Mouse (Mus musculus) brain, embryonic 14.5 days (tissue): ENCODE results near the gene Tulp3. TPM values are rescaled to one million over a fixed set of nuclear protein-coding genes. Genes with fewer than 3 reads are reported as not detected.
A peak's percentile ranks its signal among the peaks of the same experiment; 100 is the strongest.
"Not testable (repeated sequence)": the region's sequence is repeated elsewhere in the genome, so short reads cannot be mapped to it uniquely, and the experiment has no call there.

Experiments
- DNase-seq: peaks from one replicate; pipeline ENCODE4 v3.0.0-alpha.2; 2011; ENCODE audit warnings: low read depth
- CTCF ChIP-seq: fragments of 200-500 bp; IDR thresholded peaks from 2 replicates; pipeline ENCODE4 v1.5.1; 2012; ENCODE audit warnings: inconsistent platforms, mild to moderate bottlenecking, moderate library complexity, borderline replicate concordance; ENCODE audit not compliant: insufficient read depth, insufficient read length; ENCODE audit errors: extremely low read depth
- POLR2A ChIP-seq: fragments of 200-500 bp; IDR thresholded peaks from 2 replicates; pipeline ENCODE4 v1.6.1; 2012; ENCODE audit warnings: mild to moderate bottlenecking, inconsistent platforms, borderline replicate concordance; ENCODE audit not compliant: poor library complexity, insufficient read depth, insufficient read length, severe bottlenecking; ENCODE audit errors: extremely low read depth
- polyA plus RNA-seq: library from polyadenylated mRNA; depleted of rRNA; stranded (reverse); fragments of >200 nt; gene quantifications from 2 replicates; pipeline ENCODE4 v1.2.3, GENCODE M21; 2012

The Tulp3 gene
- polyA plus RNA-seq, 1 experiment, result 39.0 TPM

GRCm38 (mm10) chr6:128354140-128354539, 1.5 kb downstream of the Tulp3 start:
- no peak for TF ChIP-seq CTCF
- no peak for TF ChIP-seq POLR2A
- DNase-seq, result no peak

DNA sequence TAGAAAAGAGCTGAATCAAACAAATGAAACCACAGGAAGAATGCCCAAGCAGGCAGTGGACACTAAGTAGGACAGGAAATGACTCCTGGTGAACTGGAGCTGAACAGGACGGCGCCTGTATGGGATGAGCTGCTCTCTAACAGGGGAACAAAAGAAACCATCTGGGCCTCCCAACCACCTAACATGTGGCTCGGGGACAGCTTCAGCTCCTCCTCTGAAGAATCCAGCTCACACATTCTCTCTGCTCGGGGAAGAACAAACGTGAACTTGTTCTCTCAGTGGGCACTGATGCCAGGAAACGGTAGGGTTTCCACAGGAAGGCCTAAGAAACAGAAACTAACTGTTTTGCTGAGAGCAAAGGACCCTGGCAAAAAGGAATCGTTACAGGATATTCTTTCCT, 5.9 kb downstream of the Tulp3 start:
- peak; percentile 62 for DNase-seq

DNA sequence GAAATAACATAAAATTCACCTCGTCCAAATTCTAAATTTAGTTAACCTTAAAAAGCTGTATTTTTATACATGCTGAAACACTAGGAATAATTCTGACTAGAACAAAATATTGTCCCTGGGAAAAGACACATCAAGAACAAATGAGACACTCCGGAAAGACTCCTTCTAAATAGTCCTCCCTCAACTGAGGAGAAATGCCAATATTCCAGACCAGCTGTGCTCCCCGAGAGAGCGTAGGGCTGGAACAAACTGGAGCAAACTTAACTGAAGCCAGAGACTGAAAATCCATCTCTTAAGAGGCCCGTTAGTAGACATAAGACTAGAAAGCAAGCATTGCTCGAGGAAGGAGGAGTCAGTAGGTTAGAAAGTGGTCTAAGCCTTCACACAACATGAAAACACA, 8.9 kb downstream of the Tulp3 start:
- TF ChIP-seq POLR2A (no peak), CTCF (no peak)
- DNase-seq, result no peak

More for the DNA sequence above, 5.9 kb downstream of the Tulp3 start:
- no peak for TF ChIP-seq CTCF
- no peak for TF ChIP-seq POLR2A

DNA sequence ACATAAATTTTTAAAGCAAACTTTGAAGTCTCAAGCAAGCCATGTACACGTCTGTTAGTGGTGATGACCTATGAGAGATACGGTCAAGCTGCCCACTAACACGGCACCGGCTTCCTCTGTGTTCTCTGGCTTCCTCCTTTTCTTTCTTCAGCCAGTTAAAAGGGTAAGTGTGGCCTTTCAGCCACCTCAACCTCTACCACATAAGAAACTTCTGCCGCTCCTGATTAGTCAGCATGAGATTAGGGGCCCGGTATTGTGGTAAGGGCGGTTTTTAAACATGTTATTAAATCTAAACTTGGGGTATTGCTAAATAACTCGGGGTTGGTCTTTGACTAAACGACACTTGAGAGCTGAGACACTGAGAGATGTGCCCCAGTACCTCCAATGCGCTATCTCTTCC, 10.0 kb downstream of the Tulp3 start:
- TF ChIP-seq POLR2A (no peak), CTCF (no peak)
- DNase-seq, result no peak

GRCm38 (mm10) chr6:128341956-128342723, 13.5 kb downstream of the Tulp3 start:
- TF ChIP-seq CTCF, result no peak
- TF ChIP-seq POLR2A, result no peak
- no peak for DNase-seq

- peak; percentile 40 for DNase-seq
- TF ChIP-seq CTCF (no peak), POLR2A (no peak)
These were observed 16.8 kb downstream of the Tulp3 start for GRCm38 (mm10) chr6:128338876-128339275.

DNA sequence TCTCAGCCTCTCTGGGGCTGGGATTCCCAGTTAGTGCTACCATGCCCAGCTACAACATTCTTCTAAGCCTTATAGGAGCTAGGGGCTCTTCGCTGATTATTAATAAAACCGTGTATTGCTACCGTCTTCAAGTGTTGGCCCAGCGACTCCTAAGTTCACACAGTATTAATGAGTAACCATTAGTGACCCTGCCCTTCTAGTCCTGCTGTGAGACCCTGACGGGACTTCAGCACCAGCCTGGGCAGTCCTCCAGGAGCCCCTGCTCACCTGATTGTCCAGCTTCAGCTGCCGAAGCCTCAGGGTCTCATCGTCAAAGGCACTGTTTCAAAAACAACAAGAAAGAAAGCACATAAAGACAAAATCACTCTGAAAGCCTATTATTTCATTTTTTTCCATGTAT, 18.2 kb downstream of the Tulp3 start:
- DNase-seq, result no peak
- TF ChIP-seq POLR2A, result no peak
- TF ChIP-seq CTCF, result no peak

DNA sequence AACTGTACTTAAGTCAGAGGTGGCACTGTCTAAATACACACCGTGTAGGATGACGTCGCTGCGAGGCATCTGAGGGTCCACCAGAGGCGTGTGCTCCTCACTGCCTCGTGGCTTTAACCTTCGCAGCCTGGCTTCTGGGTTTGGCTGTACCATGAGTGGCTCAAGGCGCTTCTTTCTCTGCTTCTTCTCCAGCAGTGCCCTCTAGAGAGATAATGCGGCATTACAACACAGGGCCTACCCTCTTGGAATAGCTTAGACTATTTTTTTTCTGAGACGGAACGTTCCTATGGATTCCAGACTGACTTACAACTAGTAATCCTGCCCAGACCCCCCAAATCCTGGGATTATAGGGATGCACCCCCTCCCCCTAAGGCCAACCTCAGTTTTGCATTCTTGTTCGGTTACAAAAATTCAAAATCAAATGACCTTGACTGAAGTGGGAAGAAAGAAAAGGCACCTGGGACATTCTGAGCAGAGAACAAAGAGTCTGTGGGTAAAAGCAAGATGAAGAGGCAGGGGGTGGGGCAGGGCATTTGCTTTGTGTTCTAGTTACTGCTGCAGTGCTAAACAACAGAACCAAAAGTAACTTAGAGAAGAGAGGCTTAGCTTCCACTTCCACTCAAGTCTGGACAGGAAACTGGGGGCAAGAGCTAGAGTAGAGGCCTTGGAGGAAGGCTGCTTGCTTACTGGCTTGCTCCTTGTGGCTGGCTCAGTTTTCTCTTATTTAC, 21.1 kb downstream of the Tulp3 start:
- TF ChIP-seq POLR2A, result no peak
- peak; percentile 66; the same call in 1 of the 2 replicates for TF ChIP-seq CTCF
- DNase-seq, result peak; percentile 88

DNA sequence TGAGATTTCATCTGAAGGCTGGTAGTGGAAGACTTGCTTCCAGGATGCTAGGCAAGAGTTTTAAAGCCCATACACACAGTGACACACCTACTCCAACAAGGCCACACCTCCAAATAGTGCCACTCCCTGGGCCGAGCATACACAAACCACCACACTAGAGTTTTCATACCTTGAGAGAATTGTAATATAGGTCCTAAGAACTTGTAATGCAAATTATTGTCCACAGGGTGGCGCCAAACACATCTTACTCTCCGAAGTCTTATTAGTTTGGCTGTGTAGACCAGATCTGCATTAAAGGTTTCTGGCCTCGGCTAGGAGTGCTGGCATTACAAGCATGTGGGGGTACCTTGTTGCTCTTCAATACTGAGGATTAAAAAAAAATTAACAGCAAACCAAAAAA, 37.3 kb downstream of the Tulp3 start:
- peak; percentile 62 for TF ChIP-seq CTCF
- TF ChIP-seq POLR2A, result no peak
- DNase-seq, result peak; percentile 89

DNA sequence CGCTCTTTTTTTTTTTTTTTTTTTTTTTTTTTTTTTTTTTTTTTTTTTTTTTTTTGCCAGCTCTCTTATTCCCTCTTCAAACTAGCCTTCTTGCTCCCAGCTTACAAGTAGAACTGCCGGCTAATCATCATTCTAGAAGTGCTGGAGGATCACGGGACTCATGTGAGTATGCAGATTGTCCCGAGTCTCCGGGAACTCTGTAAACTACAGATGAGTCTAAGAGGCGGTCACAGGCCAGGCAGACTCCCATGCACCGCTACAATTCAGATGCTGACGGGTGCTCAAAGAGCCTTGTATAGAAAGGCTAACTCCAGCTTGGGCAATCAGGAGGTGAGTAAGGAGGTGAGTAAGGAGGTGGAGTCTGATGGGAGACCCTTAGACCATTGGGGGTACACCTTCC, 40.1 kb downstream of the Tulp3 start:
- TF ChIP-seq CTCF (no peak), POLR2A (no peak)
- DNase-seq, result no peak

DNA sequence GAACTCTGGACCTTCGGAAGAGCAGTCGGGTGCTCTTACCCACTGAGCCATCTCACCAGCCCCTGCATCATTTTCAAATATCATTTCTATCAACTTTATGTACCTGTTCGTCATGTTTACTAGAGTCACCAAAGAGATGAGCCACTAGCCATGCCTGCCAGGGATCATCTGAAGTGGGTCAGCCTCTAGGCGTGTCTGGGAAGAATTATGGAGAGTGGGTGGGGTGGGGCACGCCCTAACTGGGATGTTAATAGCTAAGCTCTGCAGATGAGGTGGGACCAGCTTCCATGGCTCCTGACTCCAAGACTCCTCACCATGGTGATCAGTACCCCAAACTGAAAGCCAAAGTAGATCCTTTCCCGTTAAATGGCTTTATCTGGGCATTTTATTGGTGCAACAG, 40.9 kb downstream of the Tulp3 start:
- TF ChIP-seq CTCF, result no peak
- no peak for TF ChIP-seq POLR2A
- no peak for DNase-seq

DNA sequence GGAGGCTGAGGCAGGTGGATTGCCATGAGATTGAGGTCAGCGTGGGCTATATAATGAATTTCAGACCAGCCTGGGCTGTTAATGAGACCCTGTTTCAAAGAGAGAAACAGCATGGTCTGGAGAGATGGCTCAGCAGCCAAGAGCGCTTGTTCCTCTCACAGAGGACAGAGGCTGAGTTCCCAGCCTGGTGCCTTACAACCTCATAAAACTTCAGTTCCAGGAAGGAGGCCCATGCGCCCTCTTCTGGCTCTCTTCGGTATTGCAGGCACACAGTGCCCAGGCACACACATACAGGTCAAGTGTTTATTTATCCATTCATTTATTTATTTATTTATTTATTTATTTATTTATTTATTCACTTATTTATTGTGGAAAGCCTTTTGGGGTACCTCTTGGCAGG, 47.3 kb downstream of the Tulp3 start:
- no peak for TF ChIP-seq POLR2A
- TF ChIP-seq CTCF, result peak; percentile 87
- peak; percentile 82 for DNase-seq

DNA sequence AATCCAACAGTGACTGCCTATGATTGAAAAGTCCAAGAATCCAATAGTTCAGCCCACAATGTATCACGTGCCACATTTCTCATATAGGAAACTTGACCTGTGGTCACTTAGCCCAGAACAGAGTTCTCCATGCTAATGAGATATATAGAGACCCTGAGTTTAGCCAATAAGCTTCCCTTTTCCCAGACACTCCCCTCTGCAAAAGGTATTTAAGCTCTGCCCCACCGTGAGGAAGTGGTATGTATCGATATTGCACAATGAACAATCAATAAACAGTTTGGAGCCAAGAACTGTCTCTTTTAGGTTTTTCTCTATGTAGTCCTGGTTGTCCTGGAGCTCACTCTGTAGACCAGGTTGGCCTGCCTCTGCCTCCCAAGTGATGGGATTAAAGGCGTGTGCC, 50.9 kb downstream of the Tulp3 start:
- no peak for TF ChIP-seq POLR2A
- no peak for TF ChIP-seq CTCF
- DNase-seq, result no peak

- DNase-seq, result not testable (repeated sequence)
These were observed 53.0 kb downstream of the Tulp3 start for GRCm38 (mm10) chr6:128302640-128303039.
